Mouse (Mus musculus): ENCODE results near the gene Hbq1a. TPM values are rescaled to one million over a fixed set of nuclear protein-coding genes. Genes with fewer than 3 reads are reported as not detected.

Hbq1a gene
- total and polyA plus RNA-seq, 3 experiments, result not detected

GRCm38 (mm10) chr11:32267188-32267884 lies 32.5 kb upstream of the Hbq1a start, which contains the start of gene Nprl3 (continued):
- TF ChIP-seq SMC3 (IDR thresholded peaks at IDR 0.05; ENCODE audit: low read depth, low read length), result no peak
- no peak for TF ChIP-seq PAX5 (IDR thresholded peaks at IDR 0.05; ENCODE audit: low read length)
- TF ChIP-seq ELF1 (IDR thresholded peaks at IDR 0.05; ENCODE audit: low read depth, low read length), result peak; percentile 72; the same call in 1 of the 2 replicates
- TF ChIP-seq HCFC1 (IDR thresholded peaks at IDR 0.05; ENCODE audit: low read depth, low read length), result peak; percentile 81
- TF ChIP-seq POLR2AphosphoS2 (IDR thresholded peaks at IDR 0.05; ENCODE audit: low read depth, low read length), result peak; percentile 81
- TF ChIP-seq IRF4 (IDR thresholded peaks at IDR 0.05; ENCODE audit: low read depth, low read length), result peak; percentile 26; the same call in 1 of the 2 replicates
- TF ChIP-seq MYC (IDR thresholded peaks at IDR 0.05; ENCODE audit: low read depth, low read length), result peak; percentile 61; the same call in 1 of the 2 replicates

DNA sequence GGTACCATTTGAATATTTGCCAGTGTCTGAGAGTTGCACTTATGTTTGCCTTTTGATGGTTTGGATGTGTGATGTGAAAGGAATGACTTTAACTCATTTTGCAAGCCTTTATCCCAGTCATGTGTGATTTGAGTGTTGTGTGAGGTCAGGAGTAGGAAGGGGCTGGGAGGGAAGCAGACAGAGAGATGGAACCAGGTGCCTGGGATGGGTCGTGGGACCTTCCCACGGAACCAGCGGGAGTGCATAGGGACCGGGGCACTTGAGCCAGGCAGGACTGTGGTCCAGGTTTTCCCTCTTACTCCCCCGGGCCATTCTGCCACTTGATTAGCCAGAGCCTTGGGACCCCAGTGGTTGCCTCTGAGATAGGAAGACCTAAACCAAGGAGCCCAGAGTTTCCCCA lies 31.9 kb upstream of the Hbq1a start:
- no peaks in the 10 kb centered on the region for H3K27me3 ChIP-seq (replicated peaks)
- DNase-seq (ENCODE audit: extremely low read depth), result no peak
- dilution Hi-C loops (cut with MboI; ENCODE audit: extremely low pct_ligation_motif_present, extremely low pct_unique_long_range_greater_than_20kb, low sequenced_read_pairs), result no loop called here
- peak overlapping the region; percentile 5 to 82 (median 54) for H3K4me3 ChIP-seq (replicated peaks in 1 of 3; ENCODE audit: low read depth in 2 of 3, low read length in 2 of 3, poor library complexity in 1 of 3)
- no peaks in the 10 kb centered on the region for H3K9me3 ChIP-seq (replicated peaks; ENCODE audit: low read length)
- H3K9ac ChIP-seq (ENCODE audit: insufficient read depth, low read depth), result peak overlapping the region; percentile 53
- H3K27ac ChIP-seq (ENCODE audit: insufficient read depth, low read depth), result no peak overlapping the region
- peaks cover under 1 to 20% of the 10 kb centered on the region in 2 experiments for H3K36me3 ChIP-seq (replicated peaks in 1 of 2; ENCODE audit: control insufficient read depth in 1 of 2, insufficient read depth in 1 of 2, low read length in 1 of 2)
- TF ChIP-seq MAX (IDR thresholded peaks at IDR 0.05; ENCODE audit: low read length), result no peak
- TF ChIP-seq MAZ (IDR thresholded peaks at IDR 0.05; ENCODE audit: low read depth, low read length), result 0 out of 2 replicates have a peak, but pooled peaks have one; percentile 72
- no peak; the same call in 1 of the 2 replicates for TF ChIP-seq ETS1 (conservative IDR thresholded peaks at IDR 0.05; ENCODE audit: low read depth, low read length)
- peak overlapping the region; percentile 40 for H3K4me2 ChIP-seq (ENCODE audit: insufficient read depth, low read depth, poor library complexity, severe bottlenecking)
- in situ Hi-C loops (cut with MboI; ENCODE audit: low pct_ligation_motif_present, low pct_unique_long_range_greater_than_20kb, low sequenced_read_pairs), result no loop called here
- peaks cover 12% of the 10 kb centered on the region for H3K79me2 ChIP-seq (replicated peaks; ENCODE audit: control insufficient read depth, extremely low read depth, insufficient read depth, poor library complexity, severe bottlenecking)
- H3K4me1 ChIP-seq (ENCODE audit: control insufficient read depth in 1 of 2, insufficient read depth in 2 of 2), result peaks cover 17 to 58% of the 10 kb centered on the region in 2 experiments

DNA sequence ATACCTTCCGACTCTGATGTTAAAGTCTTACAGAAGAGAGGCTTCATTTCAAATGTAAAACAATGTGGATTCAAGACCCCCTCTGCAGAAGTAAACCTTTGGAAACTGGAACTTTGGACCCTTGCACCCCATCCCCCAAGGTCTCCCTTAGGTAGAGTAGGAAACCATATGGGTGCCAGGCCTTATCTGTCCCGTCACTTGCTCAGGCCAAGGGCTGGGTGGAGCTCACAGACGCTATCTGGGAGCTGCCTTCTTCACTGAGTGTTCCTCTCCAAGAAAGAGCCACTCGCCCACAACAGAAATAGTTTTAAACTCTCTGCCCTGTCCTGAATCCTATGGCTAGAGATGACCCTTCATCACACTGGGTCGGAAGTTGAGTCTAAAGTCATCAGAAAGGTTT lies 30.9 kb upstream of the Hbq1a start:
- no peak for DNase-seq (ENCODE audit: extremely low read depth)
- Histone ChIP-seq H3K9ac (ENCODE audit: insufficient read depth, low read depth) (no peak overlapping the region), H3K79me2 (replicated peaks; ENCODE audit: control insufficient read depth, extremely low read depth, insufficient read depth, poor library complexity, severe bottlenecking) (peaks cover 12% of the 10 kb centered on the region), H3K4me2 (ENCODE audit: insufficient read depth, low read depth, poor library complexity, severe bottlenecking) (no peak overlapping the region), H3K27me3 (replicated peaks) (no peaks in the 10 kb centered on the region), H3K4me1 (ENCODE audit: control insufficient read depth in 1 of 2, insufficient read depth in 2 of 2) (peaks cover 17 to 49% of the 10 kb centered on the region in 2 experiments), H3K27ac (ENCODE audit: insufficient read depth, low read depth) (no peak overlapping the region), H3K9me3 (replicated peaks; ENCODE audit: low read length) (no peaks in the 10 kb centered on the region), H3K4me3 (replicated peaks in 1 of 3; ENCODE audit: low read depth in 2 of 3, low read length in 2 of 3, poor library complexity in 1 of 3) (no peak overlapping the region), H3K36me3 (replicated peaks in 1 of 2; ENCODE audit: control insufficient read depth in 1 of 2, insufficient read depth in 1 of 2, low read length in 1 of 2) (peaks cover 0 to 11% of the 10 kb centered on the region in 2 experiments)
- dilution Hi-C loops (cut with MboI; ENCODE audit: extremely low pct_ligation_motif_present, extremely low pct_unique_long_range_greater_than_20kb, low sequenced_read_pairs) (no loop called here), in situ Hi-C loops (cut with MboI; ENCODE audit: low pct_ligation_motif_present, low pct_unique_long_range_greater_than_20kb, low sequenced_read_pairs) (no loop called here)
- TF ChIP-seq MAFK (IDR thresholded peaks at IDR 0.05; ENCODE audit: insufficient replicate concordance, low read length), result no peak
- no peak for TF ChIP-seq MAX (IDR thresholded peaks at IDR 0.05; ENCODE audit: low read length)
- no peak for TF ChIP-seq POLR2A (IDR thresholded peaks at IDR 0.05; ENCODE audit: low read depth, low read length)
- no peak for TF ChIP-seq TCF12 (IDR thresholded peaks at IDR 0.05; ENCODE audit: low read depth, low read length)
- TF ChIP-seq CHD1 (IDR thresholded peaks at IDR 0.05; ENCODE audit: low read depth, low read length), result no peak
- TF ChIP-seq CTCF (conservative IDR thresholded peaks at IDR 0.05 in 1 of 2, IDR thresholded peaks at IDR 0.05 in 1 of 2; ENCODE audit: low read depth in 2 of 2, low read length in 2 of 2), result no peak
- TF ChIP-seq ZC3H11A (IDR thresholded peaks at IDR 0.05; ENCODE audit: low read depth, low read length), result no peak
- no peak for TF ChIP-seq ETS1 (conservative IDR thresholded peaks at IDR 0.05; ENCODE audit: low read depth, low read length)
- TF ChIP-seq NRF1 (IDR thresholded peaks at IDR 0.05; ENCODE audit: low read depth, low read length), result no peak
- TF ChIP-seq MAZ (IDR thresholded peaks at IDR 0.05; ENCODE audit: low read depth, low read length), result no peak
- no peak for TF ChIP-seq KAT2A (IDR thresholded peaks at IDR 0.05; ENCODE audit: insufficient replicate concordance, low read length)
- no peak for TF ChIP-seq RAD21 (IDR thresholded peaks at IDR 0.05; ENCODE audit: low read depth, low read length)
- no peak for TF ChIP-seq USF2 (conservative IDR thresholded peaks at IDR 0.05; ENCODE audit: low read depth, low read length)
- TF ChIP-seq JUND (conservative IDR thresholded peaks at IDR 0.05; ENCODE audit: low read depth, low read length), result no peak
- no peak for TF ChIP-seq GABPA (IDR thresholded peaks at IDR 0.05; ENCODE audit: insufficient replicate concordance, low read depth, low read length)
- no peak for TF ChIP-seq UBTF (IDR thresholded peaks at IDR 0.05; ENCODE audit: low read depth, low read length)
- no peak for TF ChIP-seq EP300 (IDR thresholded peaks at IDR 0.05; ENCODE audit: low read length)

Measured in CH12.LX (cell line).